Mouse (Mus musculus): ENCODE results near the gene Edem1. TPM values are rescaled to one million over a fixed set of nuclear protein-coding genes. Genes with fewer than 3 reads are reported as not detected.

Gene Edem1
- polyA plus RNA-seq, 1 experiment from 2014 or later: 37.9 TPM

DNA sequence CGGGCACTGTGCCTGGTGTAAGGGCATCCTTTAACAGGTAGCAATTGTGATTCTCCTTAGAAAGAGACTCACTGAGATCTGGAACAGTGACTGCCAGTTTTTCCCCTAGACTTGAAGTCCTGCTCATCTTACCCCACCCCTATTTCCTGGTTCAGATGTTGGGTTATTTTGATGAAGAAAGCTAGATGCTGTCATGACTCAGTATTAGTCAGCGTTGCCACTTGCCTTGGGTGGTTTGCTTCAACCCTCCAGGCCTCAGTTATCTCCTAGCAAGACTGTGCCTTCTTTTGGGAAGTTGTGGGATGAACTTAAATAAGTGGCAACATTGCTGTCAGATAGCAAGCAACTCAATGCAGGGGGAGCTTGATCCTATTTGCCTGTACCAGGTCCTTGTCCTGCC lies 66.7 kb downstream of the Edem1 start:
- Histone ChIP-seq H3K27ac (ENCODE audit: low read depth) (no peak overlapping the region), H3K4me1 (replicated peaks; ENCODE audit: control insufficient read depth, insufficient read depth, low read length) (no peaks in the 10 kb centered on the region), H3K4me2 (ENCODE audit: low read length) (no peak overlapping the region), H3K4me3 (ENCODE audit: low read depth, low read length) (no peak overlapping the region), H3K36me3 (ENCODE audit: control insufficient read depth, insufficient read depth, low read length) (no peaks in the 10 kb centered on the region), H3K9ac (ENCODE audit: low read length) (no peak overlapping the region), H3K9me3 (ENCODE audit: control insufficient read depth, low read length) (no peaks in the 10 kb centered on the region), H3K27me3 (replicated peaks; ENCODE audit: control insufficient read depth, insufficient read depth, low read length) (no peaks in the 10 kb centered on the region)
- WGBS: 83% methylated on average over 2 of the region's 2 CpGs
- ATAC-seq (replicated peaks; ENCODE audit: low FRiP score, low TSS enrichment, low read depth): no peak
- DNase-seq (ENCODE audit: low spot score): no peak

DNA sequence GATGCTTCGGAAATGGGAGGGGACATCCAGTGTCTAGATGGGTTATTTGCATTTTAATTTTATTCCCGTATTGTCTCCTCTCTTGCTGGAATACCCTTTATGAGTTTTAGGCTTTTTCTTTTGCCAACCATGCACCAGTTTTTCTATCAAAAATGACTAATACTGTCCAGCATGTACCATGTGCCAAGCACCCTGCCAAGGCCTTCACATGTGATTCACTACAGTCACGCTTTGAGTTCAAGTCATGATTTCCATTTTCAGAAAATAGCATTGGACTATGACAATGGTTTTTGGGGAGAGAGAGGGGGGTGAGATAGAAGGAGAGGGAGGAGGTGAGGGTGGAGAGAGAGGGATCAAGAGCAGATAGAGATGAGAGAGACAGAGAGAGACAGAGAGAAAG lies 67.5 kb downstream of the Edem1 start:
- 95% methylated on average over 3 of the region's 3 CpGs for WGBS
- ATAC-seq (replicated peaks; ENCODE audit: low FRiP score, low TSS enrichment, low read depth): no peak

GRCm38 (mm10) chr6:108896525-108897087 lies 68.2 kb downstream of the Edem1 start:
- ATAC-seq (replicated peaks; ENCODE audit: low FRiP score, low TSS enrichment, low read depth): no peak
- Histone ChIP-seq H3K27ac (ENCODE audit: low read depth) (no peak overlapping the region), H3K4me2 (ENCODE audit: low read length) (no peak overlapping the region), H3K27me3 (replicated peaks; ENCODE audit: control insufficient read depth, insufficient read depth, low read length) (no peaks in the 10 kb centered on the region), H3K4me3 (ENCODE audit: low read depth, low read length) (no peak overlapping the region), H3K9ac (ENCODE audit: low read length) (no peak overlapping the region), H3K36me3 (ENCODE audit: control insufficient read depth, insufficient read depth, low read length) (no peaks in the 10 kb centered on the region), H3K9me3 (ENCODE audit: control insufficient read depth, low read length) (no peaks in the 10 kb centered on the region), H3K4me1 (replicated peaks; ENCODE audit: control insufficient read depth, insufficient read depth, low read length) (no peaks in the 10 kb centered on the region)
- no peak for DNase-seq (ENCODE audit: low spot score)
- 82% methylated on average over 8 of the region's 8 CpGs for WGBS

More for the DNA sequence above, 67.5 kb downstream of the Edem1 start:
- DNase-seq (ENCODE audit: low spot score): no peak
- H3K9me3 ChIP-seq (ENCODE audit: control insufficient read depth, low read length): no peaks in the 10 kb centered on the region
- no peaks in the 10 kb centered on the region for H3K36me3 ChIP-seq (ENCODE audit: control insufficient read depth, insufficient read depth, low read length)
- H3K4me3 ChIP-seq (ENCODE audit: low read depth, low read length): no peak overlapping the region
- H3K4me1 ChIP-seq (replicated peaks; ENCODE audit: control insufficient read depth, insufficient read depth, low read length): no peaks in the 10 kb centered on the region
- H3K4me2 ChIP-seq (ENCODE audit: low read length): no peak overlapping the region
- H3K9ac ChIP-seq (ENCODE audit: low read length): no peak overlapping the region
- H3K27me3 ChIP-seq (replicated peaks; ENCODE audit: control insufficient read depth, insufficient read depth, low read length): no peaks in the 10 kb centered on the region
- H3K27ac ChIP-seq (ENCODE audit: low read depth): no peak overlapping the region

DNA sequence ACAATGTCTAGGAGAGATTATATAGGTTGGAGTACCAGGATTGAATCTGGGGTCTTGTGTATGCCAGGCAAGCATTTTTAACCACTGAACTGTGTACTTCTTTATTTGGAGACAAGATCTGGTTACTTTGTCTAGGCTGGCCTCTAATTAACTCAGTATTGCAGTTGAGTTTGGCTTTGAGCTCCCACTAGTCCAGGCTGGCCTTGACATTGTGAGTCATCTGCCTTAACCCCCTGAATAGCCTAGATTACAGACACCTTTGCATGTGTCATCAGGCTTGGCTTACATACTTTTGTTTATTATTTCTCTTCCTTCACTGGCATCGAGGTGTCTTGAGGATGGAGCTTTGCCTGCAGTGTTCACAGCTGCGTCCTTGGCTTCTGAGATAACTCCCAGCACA lies 70.8 kb downstream of the Edem1 start:
- H3K27me3 ChIP-seq (replicated peaks; ENCODE audit: control insufficient read depth, insufficient read depth, low read length): no peaks in the 10 kb centered on the region
- no peaks in the 10 kb centered on the region for H3K4me1 ChIP-seq (replicated peaks; ENCODE audit: control insufficient read depth, insufficient read depth, low read length)
- 58% methylated on average over 2 of the region's 2 CpGs for WGBS
- H3K4me2 ChIP-seq (ENCODE audit: low read length): no peak overlapping the region
- no peaks in the 10 kb centered on the region for H3K36me3 ChIP-seq (ENCODE audit: control insufficient read depth, insufficient read depth, low read length)
- H3K4me3 ChIP-seq (ENCODE audit: low read depth, low read length): no peak overlapping the region
- no peaks in the 10 kb centered on the region for H3K9me3 ChIP-seq (ENCODE audit: control insufficient read depth, low read length)
- no peak for ATAC-seq (replicated peaks; ENCODE audit: low FRiP score, low TSS enrichment, low read depth)
- no peak overlapping the region for H3K9ac ChIP-seq (ENCODE audit: low read length)
- H3K27ac ChIP-seq (ENCODE audit: low read depth): no peak overlapping the region
- DNase-seq (ENCODE audit: low spot score): no peak

DNA sequence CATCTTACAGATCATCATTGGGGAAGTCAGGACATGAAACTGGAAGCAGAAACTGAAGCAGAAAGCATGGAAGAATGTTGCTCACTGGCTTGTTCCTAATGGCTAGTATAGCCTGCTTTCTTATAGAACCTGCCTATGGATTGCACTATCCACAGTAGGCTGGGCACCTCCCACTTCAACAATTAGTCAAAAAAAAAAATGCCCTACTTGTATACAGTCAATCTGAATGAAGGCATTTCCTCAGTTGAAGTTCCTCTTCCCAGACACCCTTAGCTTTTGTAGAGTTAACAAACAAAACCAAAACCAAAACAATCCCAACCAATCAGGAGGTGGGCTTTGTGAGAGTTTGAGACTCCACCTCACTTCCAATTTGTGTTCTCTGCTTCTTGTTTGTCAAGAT lies 73.7 kb downstream of the Edem1 start:
- ATAC-seq (replicated peaks; ENCODE audit: low FRiP score, low TSS enrichment, low read depth) (no peak), DNase-seq (ENCODE audit: low spot score) (no peak)
- Histone ChIP-seq H3K9ac (ENCODE audit: low read length) (no peak overlapping the region), H3K27me3 (replicated peaks; ENCODE audit: control insufficient read depth, insufficient read depth, low read length) (no peaks in the 10 kb centered on the region), H3K36me3 (ENCODE audit: control insufficient read depth, insufficient read depth, low read length) (no peaks in the 10 kb centered on the region), H3K4me1 (replicated peaks; ENCODE audit: control insufficient read depth, insufficient read depth, low read length) (no peaks in the 10 kb centered on the region), H3K4me2 (ENCODE audit: low read length) (no peak overlapping the region), H3K4me3 (ENCODE audit: low read depth, low read length) (no peak overlapping the region), H3K9me3 (ENCODE audit: control insufficient read depth, low read length) (no peaks in the 10 kb centered on the region), H3K27ac (ENCODE audit: low read depth) (no peak overlapping the region)

GRCm38 (mm10) chr6:108903280-108903679 lies 74.8 kb downstream of the Edem1 start:
- DNase-seq (ENCODE audit: low spot score): no peak
- Histone ChIP-seq H3K27ac (ENCODE audit: low read depth) (no peak overlapping the region), H3K4me3 (ENCODE audit: low read depth, low read length) (no peak overlapping the region), H3K36me3 (ENCODE audit: control insufficient read depth, insufficient read depth, low read length) (no peaks in the 10 kb centered on the region), H3K27me3 (replicated peaks; ENCODE audit: control insufficient read depth, insufficient read depth, low read length) (no peaks in the 10 kb centered on the region), H3K4me1 (replicated peaks; ENCODE audit: control insufficient read depth, insufficient read depth, low read length) (no peaks in the 10 kb centered on the region), H3K9me3 (ENCODE audit: control insufficient read depth, low read length) (no peaks in the 10 kb centered on the region), H3K9ac (ENCODE audit: low read length) (no peak overlapping the region), H3K4me2 (ENCODE audit: low read length) (no peak overlapping the region)
- no peak for ATAC-seq (replicated peaks; ENCODE audit: low FRiP score, low TSS enrichment, low read depth)
- WGBS: 83% methylated on average over 4 of the region's 4 CpGs

DNA sequence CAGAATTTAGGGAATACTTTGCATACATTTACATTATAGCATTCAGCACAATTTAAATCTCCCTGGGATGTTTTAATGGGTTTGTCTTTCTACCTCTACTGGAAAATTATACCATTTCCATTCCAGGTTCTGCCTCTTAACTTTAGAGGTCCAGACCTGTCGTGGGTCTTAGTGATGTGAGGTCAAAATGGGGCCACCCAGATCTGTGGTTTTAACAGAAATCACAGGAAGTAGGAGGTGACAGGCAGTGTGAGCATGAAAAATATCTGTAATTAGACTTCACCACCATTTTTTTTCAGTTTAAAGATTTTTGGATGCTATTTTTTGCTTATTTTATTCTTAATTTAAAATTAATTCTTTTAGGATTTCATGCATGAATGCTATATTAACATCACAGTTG lies 78.1 kb downstream of the Edem1 start:
- H3K9me3 ChIP-seq (ENCODE audit: control insufficient read depth, low read length): no peaks in the 10 kb centered on the region
- no peaks in the 10 kb centered on the region for H3K36me3 ChIP-seq (ENCODE audit: control insufficient read depth, insufficient read depth, low read length)
- H3K9ac ChIP-seq (ENCODE audit: low read length): no peak overlapping the region
- H3K4me3 ChIP-seq (ENCODE audit: low read depth, low read length): no peak overlapping the region
- H3K27ac ChIP-seq (ENCODE audit: low read depth): no peak overlapping the region
- no peaks in the 10 kb centered on the region for H3K4me1 ChIP-seq (replicated peaks; ENCODE audit: control insufficient read depth, insufficient read depth, low read length)
- no peaks in the 10 kb centered on the region for H3K27me3 ChIP-seq (replicated peaks; ENCODE audit: control insufficient read depth, insufficient read depth, low read length)
- 53% methylated on average over 1 of the region's 1 CpGs for whole genome bisulfite sequencing
- ATAC-seq (replicated peaks; ENCODE audit: low FRiP score, low TSS enrichment, low read depth) (no peak), DNase-seq (ENCODE audit: low spot score) (no peak)
- no peak overlapping the region for H3K4me2 ChIP-seq (ENCODE audit: low read length)

Other genes starting within 250 kb of the Edem1 start
- 21.8 and 23.6 TPM in 2 replicates for gene Bhlhe40, start 168.0 kb upstream of the Edem1 start, polyA plus RNA-seq (2014; fragmentation: Nextera tagmentation; extraction: Ambion mirVana)
- gene Arl8b, start 45.5 kb upstream of the Edem1 start, polyA plus RNA-seq (2014; fragmentation: Nextera tagmentation; extraction: Ambion mirVana): 73.6 and 81.7 TPM in 2 replicates